Mouse (Mus musculus) monocyte, adult 5-6 weeks (primary cell): Measurements from ENCODE around the gene Insr. TPM values are rescaled to one million over a fixed set of nuclear protein-coding genes. Genes with fewer than 3 reads are reported as not detected.
A peak's percentile ranks its signal among the peaks of the same experiment; 100 is the strongest.

Source experiments
- ATAC-seq: fragments of 153-309, 156-312 bp; replicated peaks from 2 replicates; pipeline ENCODE4 v1.8.0; 2017; ENCODE audit warnings: mild to moderate bottlenecking; ENCODE audit not compliant: low TSS enrichment, insufficient number of reproducible peaks, severe bottlenecking, poor library complexity, low FRiP score
- total RNA-seq: library from RNA; stranded (forward); fragments of 200-1000, 200-491, 200-594 nt; gene quantifications from 3 replicates; pipeline ENCODE4 v1.2.3, GENCODE M21; 2017

The Insr gene
- total RNA-seq, 1 experiment from 2014 or later, result 12.6 TPM

DNA sequence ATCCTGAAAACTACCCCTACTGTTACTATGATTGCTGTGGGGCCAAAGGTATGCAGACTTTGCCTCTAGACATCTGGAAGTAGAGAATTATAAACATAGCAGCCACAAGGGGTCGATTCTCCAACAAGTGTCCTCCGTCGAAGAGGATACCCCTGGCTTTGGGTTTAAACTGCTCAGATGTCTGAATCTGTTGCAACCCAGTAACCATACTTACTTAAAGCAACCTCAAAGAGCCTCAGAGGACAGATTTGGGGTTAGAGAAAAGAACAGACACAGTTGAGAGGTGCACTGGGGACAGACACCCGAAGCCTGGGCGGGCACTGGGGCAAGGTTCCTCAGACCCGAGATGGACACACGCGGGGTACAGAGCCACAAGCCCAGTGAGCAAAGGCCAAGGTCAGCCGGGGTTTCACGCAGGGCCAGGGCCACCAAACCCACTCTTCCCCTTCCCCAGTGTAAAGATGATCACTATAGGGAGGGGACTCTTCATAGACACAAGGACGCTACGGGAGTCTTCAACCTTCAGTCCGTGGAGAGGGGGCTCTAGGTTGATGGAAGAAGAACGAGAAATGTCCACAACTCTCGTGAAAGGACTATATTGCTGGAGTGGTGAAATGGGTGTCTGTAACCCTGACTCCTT, 1.1 kb downstream of the Insr start:
- ATAC-seq, result no peak

DNA sequence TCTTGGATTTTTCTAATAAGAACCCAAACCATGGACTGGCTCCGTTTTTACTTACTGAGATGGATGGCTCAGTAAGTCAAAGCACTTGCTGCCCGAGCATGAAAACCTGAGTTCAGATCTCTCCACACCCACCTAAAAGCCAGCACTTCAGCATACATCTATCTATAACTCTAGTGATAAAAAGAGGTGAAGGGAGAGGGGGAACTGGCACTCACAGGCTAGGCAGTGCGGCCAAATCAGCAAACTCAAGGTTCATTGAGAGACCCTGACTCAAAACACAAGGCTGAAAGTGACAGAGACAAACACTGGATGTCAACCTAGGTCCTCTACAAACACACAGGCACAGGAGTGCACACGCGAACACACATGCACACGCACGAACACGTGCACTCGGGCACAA, 2.2 kb downstream of the Insr start:
- ATAC-seq, result no peak

DNA sequence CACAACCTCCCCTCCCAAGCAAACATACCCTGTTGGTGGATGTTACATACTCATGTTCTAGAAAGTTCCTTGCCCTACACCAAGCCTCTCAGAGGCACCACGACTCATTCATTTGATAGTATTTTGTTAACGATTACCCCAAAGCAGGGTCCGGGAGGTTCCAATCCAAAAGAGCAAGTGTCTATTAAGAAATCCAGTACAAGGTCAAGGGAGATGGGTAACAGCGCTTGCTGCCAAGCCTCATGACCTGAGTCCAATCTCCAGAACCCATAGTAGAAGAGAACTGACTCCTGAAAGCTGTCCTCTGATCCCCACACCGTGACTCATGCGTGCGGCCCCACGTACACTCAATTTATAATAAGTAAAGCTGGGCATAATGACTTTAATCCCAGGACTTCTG, 3.4 kb downstream of the Insr start:
- no peak for ATAC-seq

DNA sequence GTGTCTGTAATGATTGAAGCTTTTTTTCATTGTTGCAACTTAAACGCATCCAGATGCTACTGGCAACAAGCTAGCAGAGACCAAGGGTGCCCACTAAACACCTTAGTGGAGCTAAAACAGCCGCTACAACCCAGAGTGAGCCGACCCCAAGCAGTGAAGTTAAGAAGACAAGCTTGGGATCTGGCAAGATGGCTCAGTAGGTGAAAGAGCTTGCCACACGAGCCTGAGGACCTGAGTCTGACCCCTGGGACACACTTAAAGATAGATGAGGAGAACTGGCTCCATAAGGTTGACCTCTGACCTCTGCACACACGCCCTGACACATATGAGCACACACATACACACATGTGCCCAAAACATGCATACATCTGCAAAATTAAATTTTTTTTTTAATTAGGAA, 4.2 kb downstream of the Insr start:
- no peak for ATAC-seq

DNA sequence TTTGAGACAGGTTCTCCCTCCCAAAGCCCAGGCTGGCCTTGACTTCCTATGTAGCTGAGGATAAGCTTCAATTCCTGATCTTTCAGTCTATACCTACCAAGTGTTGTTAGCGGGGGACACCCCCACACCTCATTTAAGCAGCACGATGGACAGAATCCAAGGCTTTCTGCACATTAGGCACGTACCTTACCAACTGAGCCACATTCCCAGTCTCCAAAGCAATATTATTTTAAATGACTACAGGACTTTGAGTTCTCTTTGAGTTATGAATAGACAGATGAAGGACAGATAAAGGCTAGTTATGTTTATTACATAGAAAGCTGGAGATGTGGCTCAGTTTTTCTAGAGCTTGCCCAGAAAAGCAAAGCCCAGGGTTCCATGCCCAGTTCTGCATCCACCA, 5.6 kb downstream of the Insr start:
- no peak for ATAC-seq

DNA sequence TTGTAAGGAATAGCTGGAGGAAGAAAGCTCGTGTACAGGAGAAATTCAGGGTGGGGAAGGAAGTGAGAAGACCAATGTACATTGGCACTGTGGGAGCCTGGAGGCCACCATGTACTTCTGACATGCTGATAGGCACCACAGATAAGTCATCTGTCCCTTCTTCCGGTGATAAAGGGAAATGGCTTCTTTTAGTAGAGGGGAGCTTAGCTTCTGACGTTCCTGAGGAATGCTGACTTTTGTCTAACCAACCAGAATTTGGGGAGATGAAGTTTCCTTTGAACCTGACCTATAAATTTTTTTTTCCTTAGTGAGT, 12.0 kb downstream of the Insr start:
- ATAC-seq, result no peak

DNA sequence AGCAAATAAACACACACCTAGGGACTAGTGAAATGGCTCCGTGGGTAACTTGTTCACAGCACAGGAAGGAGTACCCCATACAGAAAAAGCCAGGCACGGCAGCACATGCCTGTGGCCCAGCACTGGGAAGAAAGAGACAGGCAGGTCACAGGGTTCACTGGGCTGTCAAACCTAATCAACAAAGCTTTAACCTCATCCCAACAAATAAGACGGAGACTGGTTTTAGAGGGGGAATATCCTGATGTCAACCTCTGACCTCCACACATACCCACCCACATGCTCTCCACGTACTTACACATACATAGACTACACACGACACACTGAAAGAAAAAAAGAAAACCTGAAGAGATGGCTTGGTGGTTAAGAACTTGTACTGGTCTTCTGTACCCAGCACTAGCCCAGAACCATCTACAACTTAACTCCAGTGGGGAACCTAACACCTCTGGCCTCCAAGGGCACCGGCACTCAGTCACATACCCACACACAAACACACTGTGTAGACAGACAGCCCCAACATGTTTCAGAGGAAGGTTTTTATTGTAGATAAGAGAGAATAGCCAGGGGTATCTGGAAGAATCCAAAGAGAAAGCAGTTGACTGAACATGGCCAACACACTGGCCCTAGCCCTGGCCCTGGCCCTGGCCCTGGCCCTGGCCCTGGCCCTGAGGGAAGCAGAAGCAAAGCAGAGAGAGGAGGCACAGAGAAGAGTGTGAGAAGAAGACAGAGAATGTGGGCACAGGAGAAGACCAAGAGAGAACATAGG, 12.6 kb downstream of the Insr start:
- ATAC-seq, result no peak

DNA sequence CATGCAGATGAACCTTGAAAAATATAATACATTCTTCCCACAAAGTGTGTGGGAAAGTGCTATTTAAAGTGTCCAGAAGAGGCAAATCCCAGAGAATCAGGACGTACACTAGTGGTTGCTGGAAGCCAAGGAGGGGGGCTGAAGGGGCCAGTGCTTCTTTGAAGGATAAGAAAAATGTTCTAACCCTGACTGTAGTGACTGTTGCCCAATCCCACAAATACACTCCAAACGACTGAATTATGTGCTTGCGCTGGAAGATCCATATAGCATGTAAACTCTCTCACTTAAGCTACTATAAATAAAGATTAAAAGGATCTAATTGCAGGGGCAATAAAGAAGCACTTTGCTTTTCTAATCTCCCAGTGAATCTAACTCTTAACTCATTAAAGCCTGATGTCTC, 14.2 kb downstream of the Insr start:
- no peak for ATAC-seq

DNA sequence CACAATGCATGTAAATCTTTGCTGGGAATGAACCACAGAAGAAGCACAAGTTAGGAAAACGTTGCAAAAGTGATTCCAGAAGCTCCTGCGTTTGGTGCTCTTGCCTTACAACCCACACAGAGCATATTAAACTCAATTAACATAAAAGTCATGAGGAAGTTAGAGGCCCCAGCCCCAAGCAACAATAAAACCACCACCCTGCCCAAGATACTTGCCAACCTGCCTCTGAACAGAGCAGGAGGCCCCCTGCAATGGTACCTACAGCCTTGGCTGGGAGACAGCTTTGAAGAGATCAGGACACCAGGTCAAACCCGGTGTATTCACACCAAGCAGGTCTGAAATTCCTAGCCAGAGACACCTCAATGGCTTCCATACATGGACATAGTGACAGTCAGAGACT, 16.6 kb downstream of the Insr start:
- ATAC-seq, result no peak

DNA sequence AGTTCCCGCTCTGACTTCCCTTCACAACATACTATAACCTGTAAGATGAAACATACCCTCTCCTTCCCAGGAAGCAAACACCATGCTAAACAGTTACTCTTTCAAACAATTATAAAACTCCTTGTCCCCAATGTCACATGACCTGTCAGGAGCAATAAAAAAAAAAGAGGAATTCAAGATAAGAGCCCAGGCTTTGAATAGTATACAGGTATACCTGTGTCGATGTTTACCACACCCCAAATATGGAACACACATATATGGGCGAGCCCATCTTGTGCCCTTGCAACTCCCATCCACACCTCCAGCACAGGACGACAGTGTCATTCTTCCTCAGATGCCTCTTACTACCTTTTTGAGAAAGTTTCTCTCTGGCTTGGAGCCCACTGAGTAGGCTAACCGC, 18.3 kb downstream of the Insr start:
- no peak for ATAC-seq

DNA sequence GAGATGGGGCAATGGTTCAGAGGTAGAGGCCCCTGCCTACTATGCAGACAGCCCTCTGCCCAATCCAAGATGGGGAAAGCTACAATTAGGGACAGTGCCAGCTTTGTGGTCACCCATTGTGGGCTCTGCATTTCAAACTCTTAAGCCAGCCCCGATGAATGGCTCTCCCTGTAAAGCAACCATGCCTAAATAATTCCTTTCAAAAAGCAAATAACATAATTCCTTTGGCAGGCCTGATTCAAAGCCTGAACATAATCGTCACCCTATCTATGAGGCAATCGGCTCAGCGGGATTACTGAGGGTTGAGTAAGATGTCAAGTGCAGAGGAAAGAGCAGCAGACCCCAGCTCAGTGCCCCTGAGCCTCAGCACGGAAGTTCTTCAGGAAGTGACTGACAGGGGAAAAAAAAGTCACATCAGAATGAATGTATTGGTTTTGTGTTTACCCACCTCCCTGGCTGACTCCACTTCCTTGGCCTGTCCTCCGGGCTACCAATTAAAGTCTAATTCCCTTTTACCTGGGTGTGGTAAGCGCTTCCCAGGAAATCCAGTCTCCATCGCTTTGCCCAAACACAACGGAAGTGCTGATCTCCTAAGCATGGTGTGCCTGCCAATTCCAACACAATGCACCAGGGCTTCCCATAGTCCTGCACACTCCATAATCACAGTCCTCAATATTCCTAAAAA, 19.1 kb downstream of the Insr start:
- no peak for ATAC-seq

DNA sequence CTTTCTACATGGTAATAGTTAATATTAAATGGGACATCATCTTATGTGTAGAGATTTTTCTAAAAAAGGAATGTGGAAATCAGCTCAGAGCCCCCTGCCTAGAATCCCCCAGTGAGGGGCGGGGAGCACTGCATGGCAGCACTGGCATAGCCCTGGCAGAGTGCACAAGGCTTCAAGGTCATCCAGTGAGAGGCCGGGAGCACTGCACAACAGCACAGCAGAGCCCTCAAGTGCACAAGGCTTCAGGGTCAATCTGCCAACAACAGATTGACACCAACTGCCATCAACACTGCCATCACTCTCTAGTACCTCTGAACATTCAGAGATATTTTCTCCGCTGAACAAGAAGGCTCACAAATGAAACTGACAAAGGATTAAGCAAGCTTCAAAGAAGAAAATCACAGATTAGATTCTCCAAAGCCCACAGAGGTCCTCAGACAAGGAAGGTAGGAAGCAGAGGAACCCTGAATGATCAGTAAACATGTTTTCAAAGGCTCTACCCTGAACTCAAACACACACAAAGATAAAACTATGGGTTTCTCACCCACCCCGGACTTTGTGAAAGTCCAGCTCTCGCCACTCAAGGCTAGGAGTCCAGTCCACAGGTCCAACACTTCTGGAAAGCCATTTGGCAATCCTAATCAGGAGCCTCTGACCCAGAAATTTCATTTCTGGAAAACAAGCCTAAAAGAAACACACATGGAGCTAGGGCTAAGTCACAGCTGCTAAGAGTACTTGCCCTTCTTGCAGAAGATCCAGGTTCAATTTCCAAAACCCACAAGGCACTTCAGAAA, 23.1 kb downstream of the Insr start:
- no peak for ATAC-seq

DNA sequence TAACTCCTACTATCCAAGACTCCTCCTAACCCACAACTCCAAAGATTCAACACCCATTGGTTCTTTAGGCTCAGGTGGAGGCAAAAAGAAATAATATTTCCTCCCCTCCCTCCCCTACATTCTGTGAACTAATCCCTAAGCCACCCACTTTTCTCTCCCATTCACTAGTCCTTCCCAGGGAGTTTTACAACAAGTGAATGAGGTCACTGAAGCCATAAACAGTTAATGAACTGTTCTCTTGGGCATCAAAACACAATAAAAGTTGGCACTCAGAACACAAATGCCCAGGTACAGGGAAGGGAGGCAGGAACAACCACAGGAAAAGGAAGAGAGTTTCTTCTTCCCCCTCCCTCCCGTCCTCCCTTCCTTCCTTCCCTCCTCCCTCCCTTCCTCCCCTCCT, 24.1 kb downstream of the Insr start:
- ATAC-seq, result no peak

DNA sequence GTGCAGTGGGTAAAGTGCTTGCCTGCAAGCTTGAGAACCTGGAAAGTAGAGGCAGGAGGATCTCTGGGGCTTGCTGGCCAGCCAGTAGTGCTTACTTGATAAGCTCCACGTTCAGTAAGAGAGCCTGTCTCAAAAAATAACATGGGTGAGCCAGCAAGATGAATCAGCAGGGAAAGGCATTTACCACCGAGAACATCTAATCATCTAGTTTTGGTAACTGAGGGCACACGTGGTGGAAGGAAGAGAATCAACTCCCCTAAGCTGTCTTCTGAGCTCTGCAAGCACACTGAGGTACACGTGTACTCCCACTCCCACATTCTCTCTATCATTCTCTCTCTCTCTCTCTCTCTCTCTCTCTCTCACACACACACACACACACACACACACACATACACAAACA, 26.2 kb downstream of the Insr start:
- ATAC-seq, result no peak

DNA sequence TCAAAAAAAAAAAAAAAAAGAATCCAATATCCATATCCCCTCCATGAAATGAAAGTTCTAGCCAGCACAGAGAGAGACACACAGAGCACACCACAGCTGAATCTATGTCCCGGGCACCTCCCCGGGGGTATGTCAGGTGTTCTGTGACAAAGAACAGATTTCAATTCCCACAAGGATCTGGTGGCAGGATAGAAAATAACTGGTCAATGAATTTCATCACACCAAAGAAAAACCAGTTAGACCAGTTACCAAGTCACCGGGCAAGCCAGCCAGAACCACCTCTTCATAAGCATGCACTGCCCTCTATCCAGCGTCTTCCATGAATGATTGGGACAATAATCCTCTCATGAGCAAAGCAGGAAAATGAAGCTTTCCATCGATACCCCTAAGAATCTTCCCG, 26.8 kb downstream of the Insr start:
- ATAC-seq, result no peak

DNA sequence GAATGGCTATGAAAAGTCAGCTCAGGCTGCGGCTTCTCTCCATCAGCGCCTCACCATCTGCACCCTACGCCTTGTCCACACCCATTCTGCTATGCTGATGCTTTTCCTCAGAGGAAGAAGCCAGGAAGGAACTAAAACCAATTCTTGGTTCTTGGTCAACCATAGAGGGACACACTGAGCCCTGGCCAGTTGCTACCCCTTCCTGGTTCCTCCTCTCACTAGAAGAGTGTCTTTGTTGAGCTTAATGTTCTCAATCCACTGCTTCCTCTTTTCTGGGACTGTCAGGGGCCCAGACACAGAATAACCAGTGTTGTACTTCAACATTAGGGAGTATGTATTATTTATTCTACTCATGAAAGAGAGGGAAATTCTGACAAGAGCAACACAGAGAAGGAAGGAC, 28.3 kb downstream of the Insr start:
- peak; percentile 89 for ATAC-seq

DNA sequence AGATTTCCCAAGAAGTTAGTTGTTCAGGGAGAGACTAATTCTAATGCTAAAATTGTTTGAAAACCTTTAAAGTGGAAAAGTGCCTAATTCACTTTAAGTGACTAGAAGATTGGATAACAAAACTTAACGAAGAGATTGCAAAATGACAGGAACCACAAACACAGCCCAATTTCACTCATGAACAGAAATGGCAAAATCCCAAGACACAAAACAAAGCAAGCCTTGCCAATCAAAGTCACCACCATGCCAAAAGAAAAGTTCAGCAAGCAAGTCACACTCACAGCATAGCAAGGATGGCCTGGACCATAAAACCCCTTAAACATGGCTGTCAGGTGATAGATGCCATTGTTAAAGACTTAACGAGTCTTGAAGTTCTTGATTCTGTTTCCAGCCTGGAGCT, 29.5 kb downstream of the Insr start:
- no peak for ATAC-seq

DNA sequence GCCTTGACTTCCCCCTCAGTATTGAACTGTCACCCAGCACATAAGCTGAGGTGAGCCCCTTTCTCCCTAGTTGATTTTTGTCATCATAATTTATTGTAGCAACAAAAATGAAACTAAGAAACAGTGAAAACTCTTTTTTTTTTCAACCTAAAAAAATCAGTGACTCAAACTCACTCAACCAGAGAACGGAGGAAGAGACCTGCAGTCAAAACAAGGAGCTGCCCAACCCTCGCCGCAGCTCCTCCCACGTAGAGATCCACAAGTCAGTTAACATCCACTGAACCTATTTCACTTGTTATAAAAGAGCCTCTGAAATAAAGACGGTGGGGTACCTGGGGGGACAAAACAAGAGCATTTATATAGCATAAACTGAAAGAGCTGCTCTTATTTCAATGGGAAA, 30.7 kb downstream of the Insr start:
- ATAC-seq, result no peak

DNA sequence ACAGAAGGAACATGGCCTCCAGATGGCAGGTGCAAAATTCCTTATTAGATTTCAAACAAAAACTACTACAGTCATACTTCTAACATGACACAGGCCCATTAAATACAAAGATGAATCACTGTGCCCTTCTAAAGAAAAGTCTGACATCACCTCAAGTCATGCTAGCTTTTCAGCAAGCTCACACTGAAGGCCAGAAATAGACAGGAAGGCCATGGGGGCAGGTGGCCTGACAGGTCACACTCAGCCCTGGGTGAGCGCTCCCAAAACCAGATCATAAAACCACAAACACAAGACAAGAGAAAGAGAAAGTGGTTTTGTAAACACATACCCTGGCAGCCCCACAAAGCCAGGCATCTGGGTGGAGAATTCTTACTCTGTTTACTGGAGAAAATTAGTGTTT, 32.3 kb downstream of the Insr start:
- ATAC-seq, result no peak

DNA sequence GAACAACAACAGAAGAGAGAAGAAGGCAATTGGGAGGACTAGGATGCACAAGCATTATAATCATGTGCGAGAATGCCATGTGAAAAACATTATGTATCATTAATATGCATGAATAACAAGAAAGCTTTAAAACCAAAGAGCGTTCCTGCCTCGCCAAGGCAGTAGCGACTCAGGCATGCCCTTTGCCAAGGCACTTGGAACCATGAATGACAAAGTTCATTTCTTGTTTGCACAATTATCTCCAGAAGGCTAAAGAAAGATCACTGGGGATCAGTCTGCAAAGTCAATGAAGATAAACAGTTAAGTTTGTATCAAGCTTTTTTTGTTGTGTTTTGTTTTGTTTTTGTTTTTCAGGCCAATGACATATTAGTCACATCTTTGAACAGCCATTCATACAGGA, 36.2 kb downstream of the Insr start:
- ATAC-seq, result no peak
